Mouse (Mus musculus) MEL-GATA-1-ER (cell line): ENCODE measurements around the gene Abcd1.

Experiments
- DNase-seq: peaks from one replicate; pipeline ENCODE4 v3.0.0-alpha.2; 2012; ENCODE audit warnings: low read depth; ENCODE audit errors: extremely low read depth

Abcd1 gene

GRCm38 (mm10) chrX:73716109-73716661, at the start of gene Abcd1, which contains the start of gene Bcap31:
Abcd1 (plus strand) TSS chrX:73716597.
Bcap31 (minus strand) TSS chrX:73716175.
- peak; percentile 95 for DNase-seq

- DNase-seq, result peak; percentile 45
Observed at GRCm38 (mm10) chrX:73672031-73672431, 44.4 kb upstream of the Abcd1 start.

DNA sequence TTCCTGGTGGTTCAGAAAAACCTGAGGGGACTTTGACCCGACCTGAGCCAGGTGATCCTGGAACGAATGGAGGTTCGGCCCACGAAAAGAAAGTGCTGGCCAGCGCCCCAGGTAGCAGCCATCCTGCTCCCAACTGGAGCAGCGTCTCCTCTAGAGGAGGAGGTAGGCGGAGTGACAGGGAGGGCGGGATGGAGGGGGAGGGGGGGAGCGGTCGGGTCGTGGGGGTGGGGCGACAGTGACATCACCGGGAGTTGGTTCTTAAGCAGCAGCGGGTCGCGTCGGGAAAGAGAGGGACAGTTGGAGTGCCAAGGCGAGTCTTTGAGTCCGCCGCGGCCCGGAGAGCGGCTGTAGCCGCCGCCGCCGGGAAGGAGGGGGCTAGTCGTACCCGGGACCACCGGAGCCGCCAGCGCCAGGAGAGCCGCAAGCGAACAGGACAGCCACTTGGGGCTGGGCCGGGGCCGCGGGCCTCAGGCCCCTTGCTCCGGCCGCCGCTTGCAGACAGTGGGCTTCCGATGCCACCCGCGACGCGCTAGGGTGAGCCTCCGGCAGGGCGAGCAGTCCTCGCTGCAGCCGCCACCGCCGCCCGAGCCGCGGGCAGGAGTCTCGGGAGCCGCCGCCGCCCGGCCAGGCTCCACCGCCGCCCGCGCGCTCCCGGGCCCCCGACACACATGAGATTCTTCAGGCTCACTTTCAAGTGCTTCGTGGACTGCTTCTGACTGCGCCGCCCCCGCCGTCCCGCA, 43.3 kb upstream of the Abcd1 start, which contains the start of gene Slc6a8:
Gene Slc6a8, plus strand, starts transcription at position 272 of the 740 bp plus-strand sequence.
- DNase-seq, result peak; percentile 30

DNA sequence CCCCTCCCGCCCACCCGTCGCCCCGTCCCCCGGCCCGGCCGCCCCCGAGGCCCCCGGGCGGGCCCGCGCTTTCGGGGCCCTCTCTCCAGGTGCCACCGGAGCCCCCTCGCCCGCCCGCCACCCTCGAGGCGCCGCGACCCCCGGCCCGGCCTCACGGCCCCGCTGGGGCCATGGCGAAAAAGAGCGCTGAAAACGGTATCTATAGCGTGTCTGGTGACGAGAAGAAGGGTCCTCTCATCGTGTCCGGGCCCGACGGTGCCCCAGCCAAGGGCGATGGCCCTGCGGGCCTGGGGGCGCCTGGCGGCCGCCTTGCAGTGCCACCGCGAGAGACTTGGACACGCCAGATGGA, 42.8 kb upstream of the Abcd1 start:
- no peak for DNase-seq

GRCm38 (mm10) chrX:73673968-73674661, 42.3 kb upstream of the Abcd1 start:
- no peak for DNase-seq

- DNase-seq, result no peak
Observed at GRCm38 (mm10) chrX:73675231-73675630, 41.2 kb upstream of the Abcd1 start.

GRCm38 (mm10) chrX:73676668-73677067, 39.7 kb upstream of the Abcd1 start:
- no peak for DNase-seq

DNA sequence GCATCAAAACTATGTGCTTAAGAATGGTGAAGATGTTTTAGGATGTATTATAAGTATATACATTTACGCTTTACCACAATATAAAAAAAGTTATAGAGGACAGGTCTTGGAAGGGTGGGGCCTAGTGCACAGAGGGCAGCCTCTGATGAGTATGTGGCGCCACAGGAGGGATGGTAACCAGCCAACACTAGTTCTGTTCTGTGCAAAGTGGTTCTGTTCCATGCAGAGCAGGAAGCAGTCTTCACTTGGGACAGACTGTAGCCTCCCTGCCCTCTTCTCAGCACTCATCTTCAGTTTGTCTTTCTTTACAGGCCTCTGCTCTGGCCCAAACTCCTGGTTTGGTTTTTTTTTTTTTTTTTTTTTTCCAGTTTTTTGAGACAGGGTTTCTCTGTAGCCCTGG, 32.2 kb upstream of the Abcd1 start:
- DNase-seq, result no peak

GRCm38 (mm10) chrX:73684978-73685377, 31.4 kb upstream of the Abcd1 start:
- no peak for DNase-seq

- no peak for DNase-seq
Observed at GRCm38 (mm10) chrX:73685629-73686028, 30.8 kb upstream of the Abcd1 start.

DNA sequence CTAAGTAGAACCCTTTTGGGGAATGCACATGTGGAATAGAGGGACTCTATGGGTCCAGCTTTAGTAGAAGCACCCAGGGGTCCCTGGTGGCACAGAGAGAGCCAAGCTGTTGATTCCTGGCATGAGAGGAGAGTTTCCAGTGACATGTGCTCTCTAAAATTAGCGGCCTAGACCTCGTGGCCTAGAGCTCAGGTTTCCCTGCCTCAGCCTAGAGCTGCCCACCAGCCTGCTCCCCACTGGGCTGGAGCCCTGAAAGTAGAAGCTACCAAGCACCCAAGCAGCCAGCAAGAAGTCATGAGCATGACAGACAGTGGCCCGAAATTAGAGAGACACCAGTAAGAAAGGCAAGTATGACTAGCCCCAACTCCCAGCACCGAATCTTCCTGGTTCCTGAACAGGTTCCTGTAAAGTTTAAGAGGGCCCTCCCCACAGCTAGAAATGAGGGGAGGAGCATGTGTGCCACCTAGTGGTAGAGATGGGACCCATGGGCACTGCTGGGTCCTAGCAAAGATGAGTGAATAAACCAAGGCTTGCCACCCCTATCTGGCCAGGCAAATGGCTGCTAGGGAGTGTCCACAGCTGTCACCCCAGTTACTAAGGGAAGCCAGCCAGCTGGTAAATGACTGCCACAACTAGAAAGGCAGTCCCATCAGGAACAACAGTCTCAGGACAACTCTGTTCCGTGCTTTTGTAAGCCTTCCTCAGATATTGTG, 25.3 kb upstream of the Abcd1 start:
- DNase-seq, result no peak

DNA sequence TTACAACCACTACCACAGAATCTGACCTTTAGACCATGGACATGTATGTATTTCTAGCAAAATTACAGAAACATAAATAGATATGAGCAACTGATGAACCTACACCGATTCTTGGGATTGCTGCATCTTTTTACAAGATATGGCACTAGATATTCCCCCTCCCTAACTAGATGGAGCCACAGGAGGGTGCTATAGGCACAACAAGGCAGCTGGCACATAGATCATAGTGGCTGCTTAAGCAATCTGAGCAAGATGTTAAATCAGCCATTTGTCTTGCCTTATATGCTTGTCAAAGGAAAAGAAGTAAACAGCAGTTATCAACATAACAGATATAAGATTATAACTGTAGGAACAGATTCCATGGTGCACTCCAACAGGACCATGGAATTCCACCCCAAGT, 15.9 kb upstream of the Abcd1 start:
- no peak for DNase-seq

- peak; percentile 65 for DNase-seq
Observed at GRCm38 (mm10) chrX:73715476-73716108, 805 bp upstream of the Abcd1 start.

DNA sequence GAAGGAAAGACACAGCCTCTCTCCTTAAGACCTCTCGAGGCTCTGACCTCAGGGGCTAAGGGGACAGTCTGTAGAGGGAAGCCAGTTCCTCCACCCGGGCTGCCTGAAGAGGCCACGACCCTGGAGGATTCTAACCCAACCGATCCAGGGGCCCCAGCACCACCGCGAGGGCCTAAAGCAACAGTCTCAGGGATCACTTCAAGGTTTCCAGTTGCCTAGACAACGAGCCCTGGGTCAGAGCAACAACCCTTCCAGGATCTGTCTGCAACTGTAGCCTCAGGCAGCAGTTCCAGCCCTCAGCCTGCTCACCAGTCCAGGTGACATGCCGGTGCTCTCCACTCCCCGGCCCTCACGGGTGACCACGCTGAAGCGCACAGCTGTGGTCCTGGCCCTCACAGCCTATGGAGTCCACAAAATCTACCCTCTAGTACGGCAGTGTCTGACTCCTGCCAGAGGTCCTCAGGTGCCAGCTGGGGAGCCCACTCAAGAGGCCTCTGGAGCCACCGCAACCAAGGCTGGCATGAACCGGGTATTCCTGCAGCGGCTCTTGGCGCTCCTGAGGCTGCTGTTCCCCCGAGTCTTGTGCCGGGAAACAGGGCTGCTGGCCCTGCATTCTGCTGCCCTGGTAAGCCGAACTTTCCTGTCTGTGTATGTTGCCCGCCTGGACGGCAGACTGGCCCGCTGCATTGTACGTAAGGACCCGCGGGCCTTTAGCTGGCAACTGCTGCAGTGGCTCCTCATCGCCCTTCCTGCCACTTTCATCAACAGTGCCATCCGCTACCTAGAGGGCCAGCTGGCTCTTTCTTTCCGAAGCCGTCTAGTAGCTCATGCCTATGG, 530 bp downstream of the Abcd1 start:
- DNase-seq, result no peak

DNA sequence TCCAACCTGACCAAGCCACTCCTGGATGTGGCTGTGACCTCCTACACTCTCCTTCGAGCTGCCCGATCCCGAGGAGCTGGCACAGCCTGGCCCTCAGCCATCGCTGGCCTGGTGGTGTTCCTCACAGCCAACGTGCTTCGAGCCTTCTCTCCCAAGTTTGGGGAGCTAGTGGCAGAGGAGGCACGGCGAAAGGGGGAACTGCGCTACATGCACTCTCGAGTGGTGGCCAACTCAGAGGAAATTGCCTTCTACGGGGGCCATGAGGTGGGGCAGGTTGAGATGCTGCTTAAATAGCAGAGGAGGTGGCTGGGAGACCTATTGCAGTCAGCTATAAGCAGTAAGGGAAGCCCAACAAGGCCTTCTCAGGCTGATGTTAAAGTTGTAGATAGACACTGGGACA, 1.3 kb downstream of the Abcd1 start:
- peak; percentile 49 for DNase-seq

DNA sequence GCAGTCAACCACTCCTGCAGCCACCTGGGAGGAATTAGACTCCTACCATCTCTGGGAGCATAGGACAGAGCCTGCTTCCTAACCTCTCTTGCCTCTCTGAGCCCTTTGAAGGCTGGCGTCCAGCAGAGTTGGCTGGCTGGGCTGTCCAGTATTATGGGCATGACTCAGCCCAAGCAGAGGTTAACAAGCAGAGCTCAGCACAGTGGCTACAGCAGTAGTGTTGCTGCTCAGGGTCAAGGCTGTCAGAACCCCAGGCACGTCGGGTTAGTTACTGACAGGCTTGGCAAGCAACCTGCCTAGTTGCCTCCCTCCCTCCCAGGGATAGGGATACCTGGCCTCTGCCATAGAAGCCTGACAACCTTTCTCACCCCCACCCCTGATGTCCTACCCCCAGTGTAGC, 1.9 kb downstream of the Abcd1 start:
- DNase-seq, result no peak

GRCm38 (mm10) chrX:73718686-73719362, 2.4 kb downstream of the Abcd1 start:
- no peak for DNase-seq

GRCm38 (mm10) chrX:73730908-73731307, 14.5 kb downstream of the Abcd1 start:
- no peak for DNase-seq

- no peak for DNase-seq
Observed at GRCm38 (mm10) chrX:73738155-73738554, 21.8 kb downstream of the Abcd1 start.

- DNase-seq, result no peak
Observed at GRCm38 (mm10) chrX:73739151-73739550, 22.8 kb downstream of the Abcd1 start.
